Mouse (Mus musculus) thymus, adult 2 months (tissue): ENCODE data around the gene Cd68. TPM values are rescaled to one million over a fixed set of nuclear protein-coding genes. Genes with fewer than 3 reads are reported as not detected.
A peak's percentile ranks its signal among the peaks of the same experiment; 100 is the strongest.

Experiments
- DNase-seq: peaks from one replicate; pipeline ENCODE4 v3.0.0; 2021
- H3K27ac ChIP-seq: fragments of 200-500 bp; 2 replicates; pipeline ENCODE4 v1.5.1; 2012; ENCODE audit warnings: low read length, control low read depth; ENCODE audit not compliant: control insufficient read depth, insufficient read depth
- H3K27me3 ChIP-seq: fragments of 200-500 bp; 2 replicates; pipeline ENCODE4 v1.6.1; 2012; ENCODE audit warnings: mild to moderate bottlenecking, low read length, moderate library complexity, mixed read lengths; ENCODE audit not compliant: control insufficient read depth, insufficient read depth
- H3K36me3 ChIP-seq: fragments of 200-500 bp; 2 replicates; pipeline ENCODE4 v1.6.1; 2012; ENCODE audit warnings: mild to moderate bottlenecking, low read length, moderate library complexity; ENCODE audit not compliant: control insufficient read depth, insufficient read depth
- H3K4me1 ChIP-seq: fragments of 200-500 bp; replicated peaks from 2 replicates; pipeline ENCODE4 v1.6.1; 2012; ENCODE audit warnings: low read length; ENCODE audit not compliant: control insufficient read depth, insufficient read depth
- H3K4me3 ChIP-seq: fragments of 200-500 bp; 2 replicates; pipeline ENCODE4 v1.5.1; 2012; ENCODE audit warnings: mild to moderate bottlenecking, low read length, control low read depth, moderate library complexity; ENCODE audit not compliant: control insufficient read depth, insufficient read depth
- CTCF ChIP-seq: fragments of 200-500 bp; IDR thresholded peaks from 2 replicates; pipeline ENCODE4 v1.5.1; 2012; ENCODE audit warnings: mild to moderate bottlenecking, control low read depth, low read length, moderate library complexity, borderline replicate concordance; ENCODE audit not compliant: control insufficient read depth, poor library complexity, insufficient read depth; ENCODE audit errors: extremely low read depth
- POLR2A ChIP-seq: fragments of 200-500 bp; IDR thresholded peaks from 2 replicates; pipeline ENCODE4 v1.6.1; 2012; ENCODE audit warnings: mild to moderate bottlenecking, low read length, control low read depth, moderate library complexity; ENCODE audit not compliant: control insufficient read depth, poor library complexity, insufficient read depth; ENCODE audit errors: extremely low read depth
- WGBS: fragments of 180-500 bp; shearing (Covaris S2); methylation state at CpG from one replicate; pipeline ENCODE4 v1.1.7; 2018; 5-methylcytosine and 5-hydroxymethylcytosine counted together
- polyA plus RNA-seq: library from polyadenylated mRNA; depleted of rRNA; stranded (reverse); fragments of >200 nt; gene quantifications from 2 replicates; pipeline ENCODE4 v1.2.3, GENCODE M21; 2012

Gene Cd68
- polyA plus RNA-seq, 1 experiment: 117 TPM

DNA sequence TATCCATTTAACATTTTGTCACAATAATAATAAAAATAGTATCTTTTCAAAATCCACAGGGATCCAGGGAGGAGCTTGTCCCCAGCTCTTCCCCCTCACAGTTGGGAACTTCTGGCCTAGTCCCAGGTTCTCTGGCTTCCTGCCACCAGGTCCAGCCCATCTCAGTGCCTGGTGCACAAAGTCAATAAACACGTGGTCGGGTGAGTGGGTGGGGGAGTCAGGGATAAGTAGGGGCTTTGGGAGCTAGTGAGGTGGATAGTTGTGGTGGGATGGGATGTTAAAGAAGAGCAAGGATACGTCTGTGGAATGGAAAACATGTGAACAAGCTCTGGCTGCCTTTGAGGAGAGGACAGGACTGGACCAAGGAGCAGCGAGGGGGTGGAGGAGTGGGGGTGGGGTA, 20.4 kb upstream of the Cd68 start:
- peaks cover 2% of the 10 kb centered on the region; the same call in 1 of the 2 replicates for H3K4me1 ChIP-seq
- no peak for TF ChIP-seq POLR2A
- no peak for TF ChIP-seq CTCF
- no peak for DNase-seq
- H3K36me3 ChIP-seq: no peaks in the 10 kb centered on the region
- 63% methylated on average over 4 of the region's 4 CpGs for WGBS
- H3K4me3 ChIP-seq: no peak overlapping the region
- H3K27me3 ChIP-seq: no peaks in the 10 kb centered on the region
- no peak overlapping the region for H3K27ac ChIP-seq

DNA sequence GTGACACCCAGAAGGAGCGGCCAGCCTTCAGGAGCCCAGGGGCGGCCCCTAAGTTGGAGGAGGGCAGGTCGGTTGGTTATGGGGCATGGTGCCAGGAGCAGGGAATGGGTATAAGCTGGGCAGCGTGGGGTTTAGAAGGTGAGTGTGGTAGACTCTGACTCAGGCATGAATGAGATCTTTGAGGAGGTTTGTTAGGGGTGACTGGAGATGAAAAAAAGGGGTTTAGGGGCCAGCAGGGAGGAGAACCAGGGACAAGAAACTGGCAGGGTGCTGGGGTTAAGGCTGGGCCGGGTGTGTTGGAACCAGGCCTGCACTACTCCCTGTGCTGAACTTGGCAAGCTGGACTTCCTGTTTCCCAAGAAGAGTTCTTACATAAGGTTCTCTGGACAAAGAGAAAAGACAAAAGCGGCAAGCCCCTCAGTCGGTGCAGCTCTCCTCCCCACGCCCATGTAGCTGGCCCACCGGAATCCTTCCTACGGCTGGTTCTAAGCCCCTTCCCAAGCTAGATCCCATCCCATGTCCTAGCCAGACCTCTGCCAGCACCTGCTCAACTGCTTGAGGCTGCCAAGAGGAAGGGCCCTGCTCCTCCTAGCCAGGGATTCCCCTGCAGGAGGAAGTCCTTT, 19.7 kb upstream of the Cd68 start, which contains the start of gene Tnfsf13:
TSS of gene Tnfsf13 (minus strand) at position 259 of the 623 bp plus-strand sequence.
- no peak within 1 kb of the TSS for H3K4me3 ChIP-seq
- H3K27me3 ChIP-seq: no peaks in the 10 kb centered on the region
- H3K27ac ChIP-seq: peak within 1 kb of the TSS; percentile 28; the same call in 1 of the 2 replicates
- TF ChIP-seq POLR2A: no peak
- TF ChIP-seq CTCF: no peak
- DNase-seq: no peak
- no peaks in the 10 kb centered on the region for H3K36me3 ChIP-seq
- 79% methylated on average over 10 of the region's 10 CpGs for WGBS
- H3K4me1 ChIP-seq: peaks cover 6% of the 10 kb centered on the region

- WGBS: 97% methylated on average over 6 of the region's 6 CpGs
- TF ChIP-seq POLR2A (no peak), CTCF (no peak)
- H3K4me3 ChIP-seq: no peak overlapping the region
Measured at GRCm38 (mm10) chr11:69684936-69685335, 19.0 kb upstream of the Cd68 start.

DNA sequence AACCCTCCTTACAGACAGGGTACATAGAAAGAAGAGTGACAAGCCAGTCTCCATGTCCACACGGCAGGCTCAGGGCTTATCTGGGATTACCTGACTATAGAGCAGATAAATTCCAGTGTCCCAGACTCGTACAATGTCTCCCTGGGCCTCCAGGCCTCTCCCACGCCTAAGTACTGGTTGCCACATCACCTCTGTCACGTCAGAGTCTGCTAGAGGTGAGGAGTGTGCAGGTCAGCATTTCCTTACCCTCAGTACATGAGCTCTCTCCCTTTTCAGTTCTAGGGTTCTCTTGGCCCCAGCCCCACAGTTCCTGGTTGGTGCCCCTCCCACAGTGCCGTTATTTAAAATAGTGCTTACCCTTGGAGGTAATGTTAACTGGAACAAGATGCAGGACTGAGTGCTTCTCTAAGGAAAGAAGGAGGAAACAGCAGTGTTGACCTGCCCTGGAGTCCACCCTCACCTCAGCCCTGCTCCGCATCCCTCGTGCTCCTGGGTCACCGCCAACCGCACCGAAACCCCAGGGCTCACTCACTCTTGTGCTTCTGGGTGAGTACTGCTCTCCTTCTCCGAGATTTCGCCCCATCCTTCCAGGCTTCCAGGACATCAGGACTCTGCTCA, 18.3 kb upstream of the Cd68 start:
- Histone ChIP-seq H3K27ac (no peak overlapping the region), H3K4me1 (peaks cover 6% of the 10 kb centered on the region), H3K27me3 (no peaks in the 10 kb centered on the region), H3K36me3 (no peaks in the 10 kb centered on the region), H3K4me3 (no peak overlapping the region)
- 94% methylated on average over 12 of the region's 12 CpGs for WGBS
- DNase-seq: no peak
- TF ChIP-seq POLR2A: no peak
- TF ChIP-seq CTCF: no peak

More at GRCm38 (mm10) chr11:69684936-69685335, 19.0 kb upstream of the Cd68 start:
- Histone ChIP-seq H3K4me1 (peaks cover 6% of the 10 kb centered on the region), H3K36me3 (no peaks in the 10 kb centered on the region), H3K27me3 (no peaks in the 10 kb centered on the region), H3K27ac (no peak overlapping the region)
- no peak for DNase-seq

DNA sequence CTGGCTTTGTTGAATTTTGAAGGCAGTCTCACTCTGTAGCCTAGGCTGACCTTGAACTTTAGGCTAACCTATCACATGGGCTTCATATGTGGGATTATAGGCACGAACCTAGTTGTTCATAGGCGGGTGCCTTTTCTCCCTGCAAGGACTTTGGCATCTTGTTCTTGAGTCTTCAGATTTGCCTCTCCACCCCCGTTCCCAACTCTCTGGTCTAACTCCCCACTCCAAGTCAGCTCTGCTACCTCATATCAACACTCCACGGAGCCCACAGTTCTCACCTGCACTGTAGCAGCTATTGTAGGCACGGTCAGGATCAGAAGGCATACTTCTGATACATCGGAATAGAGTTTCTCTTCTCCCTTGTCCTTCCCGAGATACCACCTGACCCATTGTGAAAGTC, 17.6 kb upstream of the Cd68 start:
- no peak for TF ChIP-seq CTCF
- no peak for TF ChIP-seq POLR2A
- Histone ChIP-seq H3K27me3 (no peaks in the 10 kb centered on the region), H3K27ac (no peak overlapping the region), H3K36me3 (peaks cover under 1% of the 10 kb centered on the region; the same call in 1 of the 2 replicates), H3K4me3 (no peak overlapping the region), H3K4me1 (peaks cover 6% of the 10 kb centered on the region)
- DNase-seq: no peak
- 93% methylated on average over 7 of the region's 7 CpGs for WGBS

- 34% methylated on average over 12 of the region's 12 CpGs for WGBS
- Histone ChIP-seq H3K4me3 (no peak overlapping the region), H3K27ac (no peak overlapping the region), H3K36me3 (peaks cover 7% of the 10 kb centered on the region), H3K4me1 (peaks cover 6% of the 10 kb centered on the region), H3K27me3 (no peaks in the 10 kb centered on the region)
- DNase-seq: peak; percentile 88
- TF ChIP-seq CTCF (peak; percentile 29; the same call in 1 of the 2 replicates), POLR2A (no peak)
Measured at GRCm38 (mm10) chr11:69682840-69683533, 17.0 kb upstream of the Cd68 start.
